Mouse (Mus musculus): ENCODE results near the gene Unkl. TPM values are rescaled to one million over a fixed set of nuclear protein-coding genes. Genes with fewer than 3 reads are reported as not detected.

Gene Unkl
- polyA plus RNA-seq, 1 experiment from 2014 or later = 5.8 TPM

- no peak for TF ChIP-seq CTCF (IDR thresholded peaks at IDR 0.05; ENCODE audit: low read depth)
- H3K36me3 ChIP-seq (ENCODE audit: insufficient read depth) = peaks cover 28% of the 10 kb centered on the region
- peak overlapping the region; percentile 73 for H3K4me2 ChIP-seq
- DNase-seq (no peak), ATAC-seq (ENCODE audit: insufficient read depth) (no peak)
- H3K9ac ChIP-seq = peak overlapping the region; percentile 92
- 1% methylated on average over 16 of the region's 16 CpGs for WGBS
- peaks cover 4% of the 10 kb centered on the region; the same call in 1 of the 2 replicates for H3K4me1 ChIP-seq (ENCODE audit: insufficient read depth)
- peak overlapping the region; percentile 95 for H3K4me3 ChIP-seq (ENCODE audit: low read depth, low read length)
- H3K27ac ChIP-seq (ENCODE audit: low read depth) = no peak overlapping the region
- H3K27me3 ChIP-seq (ENCODE audit: insufficient read depth, low read length) = no peaks in the 10 kb centered on the region
- no peaks in the 10 kb centered on the region for H3K9me3 ChIP-seq (ENCODE audit: low read depth, low read length)
Measured at GRCm38 (mm10) chr17:25189091-25189490, 894 bp downstream of the Unkl start.

DNA sequence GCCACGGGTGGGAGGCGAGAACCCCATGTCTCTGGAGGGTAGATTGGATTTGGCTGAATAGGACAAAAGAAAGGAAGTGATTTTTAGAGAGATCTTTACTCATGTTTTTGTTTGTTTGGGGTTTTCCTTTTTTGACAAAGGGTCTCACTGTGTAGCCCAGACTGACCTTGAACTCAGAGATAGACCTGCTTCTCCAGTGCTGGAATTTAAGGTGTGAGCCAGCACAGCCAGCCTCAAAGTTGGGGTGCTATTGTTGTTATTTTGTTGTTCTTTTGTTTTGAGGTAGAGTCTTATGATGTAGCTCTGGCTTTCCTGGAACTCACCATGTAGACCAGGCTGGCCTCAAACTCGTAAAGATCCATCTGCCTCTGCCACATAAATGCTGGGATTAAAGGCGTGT lies 14.2 kb downstream of the Unkl start:
- TF ChIP-seq CTCF (IDR thresholded peaks at IDR 0.05; ENCODE audit: low read depth) = no peak
- H3K9ac ChIP-seq = no peak overlapping the region
- H3K36me3 ChIP-seq (ENCODE audit: insufficient read depth) = peaks cover 73% of the 10 kb centered on the region
- H3K9me3 ChIP-seq (ENCODE audit: low read depth, low read length) = no peaks in the 10 kb centered on the region
- H3K27ac ChIP-seq (ENCODE audit: low read depth) = no peak overlapping the region
- H3K4me1 ChIP-seq (ENCODE audit: insufficient read depth) = no peaks in the 10 kb centered on the region
- H3K4me2 ChIP-seq = no peak overlapping the region
- no peak overlapping the region for H3K4me3 ChIP-seq (ENCODE audit: low read depth, low read length)
- no peak for ATAC-seq (ENCODE audit: insufficient read depth)
- no peak for DNase-seq
- no peaks in the 10 kb centered on the region for H3K27me3 ChIP-seq (ENCODE audit: insufficient read depth, low read length)
- 89% methylated on average over 4 of the region's 4 CpGs for WGBS

GRCm38 (mm10) chr17:25210006-25210405 lies 21.8 kb downstream of the Unkl start:
- DNase-seq (no peak), ATAC-seq (ENCODE audit: insufficient read depth) (no peak)
- WGBS = 83% methylated on average over 4 of the region's 4 CpGs
- H3K9ac ChIP-seq = no peak overlapping the region
- H3K27ac ChIP-seq (ENCODE audit: low read depth) = no peak overlapping the region
- no peaks in the 10 kb centered on the region for H3K9me3 ChIP-seq (ENCODE audit: low read depth, low read length)
- H3K27me3 ChIP-seq (ENCODE audit: insufficient read depth, low read length) = no peaks in the 10 kb centered on the region
- H3K4me1 ChIP-seq (ENCODE audit: insufficient read depth) = no peaks in the 10 kb centered on the region
- H3K4me2 ChIP-seq = no peak overlapping the region
- H3K4me3 ChIP-seq (ENCODE audit: low read depth, low read length) = no peak overlapping the region
- TF ChIP-seq CTCF (IDR thresholded peaks at IDR 0.05; ENCODE audit: low read depth) = no peak
- peaks cover 85% of the 10 kb centered on the region for H3K36me3 ChIP-seq (ENCODE audit: insufficient read depth)

- 77% methylated on average over 15 of the region's 15 CpGs for WGBS
- Histone ChIP-seq H3K27ac (ENCODE audit: low read depth) (no peak overlapping the region), H3K9ac (no peak overlapping the region), H3K4me3 (ENCODE audit: low read depth, low read length) (no peak overlapping the region), H3K36me3 (ENCODE audit: insufficient read depth) (peaks cover 86% of the 10 kb centered on the region), H3K27me3 (ENCODE audit: insufficient read depth, low read length) (no peaks in the 10 kb centered on the region), H3K4me1 (ENCODE audit: insufficient read depth) (no peaks in the 10 kb centered on the region), H3K4me2 (no peak overlapping the region), H3K9me3 (ENCODE audit: low read depth, low read length) (no peaks in the 10 kb centered on the region)
- DNase-seq = peak; percentile 4
- no peak for ATAC-seq (ENCODE audit: insufficient read depth)
- no peak for TF ChIP-seq CTCF (IDR thresholded peaks at IDR 0.05; ENCODE audit: low read depth)
Measured at GRCm38 (mm10) chr17:25210680-25211466, 22.7 kb downstream of the Unkl start.

DNA sequence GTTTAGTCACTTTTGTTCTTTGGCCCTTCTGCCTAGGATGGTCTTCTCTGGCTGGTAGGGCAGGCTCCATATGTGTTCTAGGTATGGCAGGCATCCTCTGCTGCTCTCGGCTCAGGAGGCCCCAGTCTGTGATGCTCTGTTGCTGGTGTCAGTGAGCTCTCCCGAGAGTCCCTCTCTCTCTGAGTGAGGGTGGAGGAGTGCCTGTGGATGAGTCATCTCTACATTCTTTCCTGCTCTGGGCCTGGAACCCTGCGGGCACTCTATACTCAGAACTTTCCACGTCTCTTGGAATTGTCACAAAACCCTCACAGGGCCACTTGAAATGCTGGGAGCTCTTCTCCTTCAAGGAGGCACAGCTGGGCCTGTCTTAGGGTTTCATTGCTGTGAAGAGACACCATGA lies 23.5 kb downstream of the Unkl start:
- ATAC-seq (ENCODE audit: insufficient read depth) (no peak), DNase-seq (no peak)
- H3K4me2 ChIP-seq = no peak overlapping the region
- TF ChIP-seq CTCF (IDR thresholded peaks at IDR 0.05; ENCODE audit: low read depth) = no peak
- H3K4me1 ChIP-seq (ENCODE audit: insufficient read depth) = no peaks in the 10 kb centered on the region
- 85% methylated on average over 4 of the region's 4 CpGs for WGBS
- no peaks in the 10 kb centered on the region for H3K9me3 ChIP-seq (ENCODE audit: low read depth, low read length)
- no peak overlapping the region for H3K9ac ChIP-seq
- no peaks in the 10 kb centered on the region for H3K27me3 ChIP-seq (ENCODE audit: insufficient read depth, low read length)
- H3K4me3 ChIP-seq (ENCODE audit: low read depth, low read length) = no peak overlapping the region
- peaks cover 84% of the 10 kb centered on the region for H3K36me3 ChIP-seq (ENCODE audit: insufficient read depth)
- H3K27ac ChIP-seq (ENCODE audit: low read depth) = no peak overlapping the region

- Histone ChIP-seq H3K4me1 (ENCODE audit: insufficient read depth) (no peaks in the 10 kb centered on the region), H3K4me3 (ENCODE audit: low read depth, low read length) (no peak overlapping the region), H3K27me3 (ENCODE audit: insufficient read depth, low read length) (no peaks in the 10 kb centered on the region), H3K27ac (ENCODE audit: low read depth) (no peak overlapping the region), H3K9me3 (ENCODE audit: low read depth, low read length) (no peaks in the 10 kb centered on the region), H3K9ac (no peak overlapping the region), H3K4me2 (no peak overlapping the region), H3K36me3 (ENCODE audit: insufficient read depth) (peaks cover 70% of the 10 kb centered on the region)
- WGBS = 73% methylated on average over 3 of the region's 3 CpGs
- no peak for DNase-seq
- no peak for TF ChIP-seq CTCF (IDR thresholded peaks at IDR 0.05; ENCODE audit: low read depth)
- ATAC-seq (ENCODE audit: insufficient read depth) = no peak
Measured at GRCm38 (mm10) chr17:25215431-25215830, 27.2 kb downstream of the Unkl start.

GRCm38 (mm10) chr17:25218967-25219366 lies 30.8 kb downstream of the Unkl start:
- Histone ChIP-seq H3K4me1 (ENCODE audit: insufficient read depth) (no peaks in the 10 kb centered on the region), H3K9me3 (ENCODE audit: low read depth, low read length) (no peaks in the 10 kb centered on the region), H3K27me3 (ENCODE audit: insufficient read depth, low read length) (no peaks in the 10 kb centered on the region), H3K9ac (no peak overlapping the region), H3K27ac (ENCODE audit: low read depth) (no peak overlapping the region), H3K36me3 (ENCODE audit: insufficient read depth) (peaks cover 41% of the 10 kb centered on the region), H3K4me3 (ENCODE audit: low read depth, low read length) (no peak overlapping the region), H3K4me2 (no peak overlapping the region)
- ATAC-seq (ENCODE audit: insufficient read depth) (no peak), DNase-seq (no peak)
- no peak for TF ChIP-seq CTCF (IDR thresholded peaks at IDR 0.05; ENCODE audit: low read depth)
- WGBS = 88% methylated on average over 9 of the region's 9 CpGs

All from lung, embryonic 14.5 days (tissue).